Mouse (Mus musculus) gastrocnemius, postnatal 25 days (tissue): ENCODE data around the gene Notum. TPM values are rescaled to one million over a fixed set of nuclear protein-coding genes. Genes with fewer than 3 reads are reported as not detected.

Experiments used
- DNase-seq: peaks from one replicate; pipeline ENCODE4 v3.0.0; 2022
- total RNA-seq, 2 experiments: library from RNA; stranded (reverse); gene quantifications; 1 replicate in 1 of 2; 2 replicates in 1 of 2; pipeline ENCODE4 v1.2.3; 2021

Gene Notum
- total RNA-seq, 2 experiments from 2014 or later = 0.18 TPM; not detected in 1

DNA sequence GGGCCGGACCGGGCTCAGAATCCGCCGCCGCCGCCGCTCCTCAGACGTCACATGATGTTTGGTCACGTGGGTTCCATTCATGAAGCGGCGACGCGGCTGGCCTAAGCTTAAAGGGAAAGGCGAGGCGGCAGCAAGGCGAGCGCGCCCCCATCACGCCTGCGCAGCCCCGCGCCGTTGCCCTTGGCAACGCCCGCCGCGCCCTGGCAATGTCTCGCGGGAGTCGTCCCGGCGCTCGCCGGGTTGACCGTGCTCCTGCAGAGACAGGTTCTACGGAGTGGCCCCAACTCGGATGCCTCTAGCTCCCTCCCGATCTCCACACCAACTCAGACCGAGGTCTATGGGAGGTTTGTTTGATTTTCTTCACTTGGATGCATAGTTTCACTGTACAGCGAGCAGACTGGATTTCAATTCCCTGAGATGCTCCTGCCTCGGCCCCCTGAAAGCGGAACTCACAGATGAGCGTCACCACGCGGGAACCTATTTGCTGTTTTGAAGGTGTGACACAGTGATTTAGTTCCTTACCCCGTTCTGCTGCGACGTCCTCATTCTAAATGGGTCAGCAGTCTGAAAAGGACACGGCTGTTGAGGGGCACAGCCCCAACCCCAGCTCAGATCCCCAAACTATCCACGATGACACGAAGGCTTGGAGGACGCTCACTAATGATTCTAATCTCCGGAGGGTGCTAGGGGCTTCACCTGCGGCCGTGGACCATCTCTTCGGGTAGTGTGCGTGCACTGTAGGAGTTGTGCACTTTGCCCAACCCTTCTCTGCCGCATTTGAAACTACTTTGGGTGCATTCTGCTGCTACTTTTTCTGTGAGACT, 27.2 kb downstream of the Notum start, which contains the start of gene Mafg:
TSS of gene Mafg (minus strand) at position 81 of the 824 bp plus-strand sequence.
- peak; percentile 94 for DNase-seq

DNA sequence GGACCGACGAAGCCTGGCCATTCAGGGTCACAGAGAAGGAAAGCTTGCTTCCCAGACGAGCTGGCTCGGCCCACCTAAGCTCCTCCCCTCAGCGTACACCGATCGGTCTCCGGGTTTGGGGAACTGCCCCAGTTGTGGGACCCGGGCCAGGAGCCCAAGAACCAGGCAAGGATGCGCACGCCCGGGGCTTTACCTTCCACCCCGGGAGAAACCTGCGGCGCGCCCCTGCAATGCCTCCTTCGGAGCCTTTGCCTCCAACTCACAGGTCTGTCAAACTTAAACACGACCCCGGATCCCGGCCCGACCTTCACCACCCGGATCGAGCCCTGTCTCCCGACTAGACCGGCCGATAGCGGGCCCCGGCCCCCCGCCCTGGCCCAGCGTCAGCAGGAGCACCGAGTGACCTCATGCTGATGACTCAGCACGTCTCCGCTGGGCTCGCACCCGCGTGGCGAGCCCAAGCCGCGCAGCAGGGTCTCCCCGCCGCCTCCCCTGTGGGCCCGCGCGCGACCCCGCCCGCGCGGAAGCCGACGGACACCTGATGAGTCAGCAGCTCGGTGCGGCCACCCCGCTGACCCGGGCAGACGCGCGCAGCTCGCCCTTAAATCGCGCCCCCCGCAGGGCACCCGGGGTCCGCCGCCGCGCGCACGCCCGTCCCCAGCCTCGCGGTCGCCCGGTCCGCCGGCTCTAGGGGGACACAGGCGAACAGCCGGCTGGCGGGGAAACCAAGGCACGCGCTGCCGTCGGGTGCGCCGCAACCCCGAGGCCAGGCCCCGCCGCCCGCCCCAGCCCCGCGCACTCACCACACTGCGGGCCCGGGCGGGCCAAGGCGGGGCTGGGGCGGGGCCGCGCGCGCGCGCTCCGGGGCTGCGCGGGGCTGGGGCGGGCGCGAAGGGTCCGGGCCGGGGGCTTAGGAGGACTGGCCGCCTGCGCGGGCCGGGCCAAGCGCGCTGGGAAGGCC, 28.1 kb downstream of the Notum start:
- DNase-seq = peak; percentile 79

DNA sequence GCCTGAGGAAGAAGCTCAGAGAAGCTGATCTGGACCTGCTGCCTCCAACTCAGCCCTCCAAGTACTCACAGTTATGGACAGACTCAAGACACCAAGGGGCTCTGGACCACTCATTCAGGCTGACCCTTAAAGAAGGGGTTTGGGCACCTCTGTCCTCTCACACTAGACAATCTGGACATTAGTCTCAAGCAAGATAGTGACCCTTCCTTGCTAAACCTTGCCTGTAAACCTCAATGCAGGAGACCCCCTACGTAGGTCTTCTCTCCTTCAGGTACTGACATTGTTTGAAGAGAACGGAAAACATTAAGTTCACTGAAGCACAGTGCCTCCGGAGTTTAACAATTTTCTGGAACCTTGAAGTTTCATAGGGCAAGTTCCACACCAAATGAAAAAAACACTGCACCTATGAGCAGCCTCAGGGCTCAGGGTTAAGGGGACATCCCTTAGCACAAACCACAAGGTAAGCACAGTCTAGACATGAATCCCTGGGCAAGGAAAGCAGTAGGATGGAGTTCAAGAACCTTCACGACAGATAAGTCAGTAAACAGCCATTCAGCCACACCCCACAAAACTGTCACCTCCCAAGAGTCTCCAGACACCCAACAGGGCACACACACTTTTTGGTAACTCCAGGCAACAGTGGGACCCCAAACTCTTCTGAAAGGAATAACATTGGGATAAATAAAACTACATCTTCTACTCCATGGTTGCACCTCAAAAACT, 29.1 kb downstream of the Notum start:
- DNase-seq = no peak

DNA sequence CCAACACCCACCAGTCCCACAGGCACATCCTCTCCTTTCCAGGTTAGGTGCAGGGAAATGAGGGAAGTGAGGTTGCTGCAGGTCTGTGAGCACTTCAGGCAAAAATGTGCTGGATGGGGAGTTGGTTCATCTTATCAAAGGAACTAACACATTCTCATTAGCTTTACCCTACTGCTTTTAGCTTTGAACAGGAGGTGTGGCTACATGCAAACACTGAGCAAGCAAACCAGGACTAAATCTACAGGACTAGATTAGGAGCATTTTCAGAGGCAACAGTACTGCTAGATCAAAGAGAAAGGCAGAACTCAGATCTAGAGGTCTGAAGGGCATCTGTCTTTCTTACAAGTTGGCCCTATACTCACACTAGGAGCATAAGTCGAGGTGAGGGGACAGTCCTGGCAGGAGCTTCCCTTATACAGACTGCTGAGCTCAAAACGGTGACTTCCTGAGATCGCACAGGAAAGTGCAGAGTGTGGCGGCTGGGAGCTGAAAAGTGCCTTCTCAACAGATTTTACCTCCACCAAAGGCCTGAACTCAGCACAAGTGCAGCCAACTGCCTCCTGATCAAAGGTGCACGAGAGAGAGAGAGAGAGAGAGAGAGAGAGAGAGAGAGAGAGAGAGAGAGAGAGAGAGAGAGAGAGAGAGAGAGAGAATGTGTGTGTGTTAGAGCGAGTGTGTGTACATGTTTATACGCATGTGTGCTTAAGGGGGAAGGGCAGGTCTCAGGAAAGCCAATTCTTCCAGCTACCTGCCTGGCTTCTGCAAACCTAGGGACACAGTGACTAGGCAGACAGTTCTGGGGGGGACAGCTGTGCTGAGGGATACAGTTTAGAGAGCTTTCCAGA, 29.9 kb downstream of the Notum start:
- DNase-seq = no peak

DNA sequence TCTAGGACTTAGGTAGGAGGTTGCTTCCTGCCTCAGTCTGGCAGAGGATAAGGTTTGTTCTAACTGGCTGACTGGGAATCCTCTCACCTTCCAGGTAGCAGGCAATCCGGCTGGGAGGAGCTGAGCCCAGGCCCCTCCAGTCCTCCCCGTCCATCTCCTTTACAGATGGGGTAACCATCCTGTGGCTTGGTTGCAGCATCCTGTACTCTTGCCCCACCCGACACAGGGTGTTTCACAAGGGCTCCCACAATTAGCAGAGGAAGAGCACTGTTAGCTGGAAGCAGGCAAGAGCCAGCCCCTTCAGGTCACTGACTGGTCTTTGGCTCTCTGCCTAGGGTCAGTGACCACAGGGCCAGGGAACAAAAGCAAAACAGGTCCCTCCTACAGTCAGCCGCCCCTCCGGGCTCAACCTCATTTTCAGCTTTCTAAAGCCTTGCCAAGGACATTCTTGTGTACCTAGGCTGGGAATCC, 30.5 kb downstream of the Notum start:
- DNase-seq = no peak

DNA sequence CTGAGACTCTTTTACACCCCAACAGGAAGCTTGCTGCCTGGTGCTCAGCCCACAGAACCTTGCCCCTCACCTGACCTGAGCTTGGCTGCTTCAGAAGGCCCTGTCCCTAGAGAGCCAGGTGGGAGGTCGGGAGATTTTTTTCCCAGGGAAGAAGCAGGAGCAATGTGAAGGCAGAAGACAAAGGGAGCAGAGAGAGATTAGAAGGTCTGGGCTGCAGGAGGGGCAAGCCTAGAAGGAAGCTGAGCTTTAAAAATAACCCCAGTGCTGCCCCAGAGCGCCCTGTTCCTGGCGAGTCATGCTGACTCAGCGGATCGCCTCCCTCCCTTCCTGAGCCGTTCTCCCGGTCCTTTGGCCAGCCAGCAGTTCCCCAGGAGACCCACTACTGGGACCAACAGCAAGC, 31.1 kb downstream of the Notum start:
- DNase-seq = peak; percentile 72

DNA sequence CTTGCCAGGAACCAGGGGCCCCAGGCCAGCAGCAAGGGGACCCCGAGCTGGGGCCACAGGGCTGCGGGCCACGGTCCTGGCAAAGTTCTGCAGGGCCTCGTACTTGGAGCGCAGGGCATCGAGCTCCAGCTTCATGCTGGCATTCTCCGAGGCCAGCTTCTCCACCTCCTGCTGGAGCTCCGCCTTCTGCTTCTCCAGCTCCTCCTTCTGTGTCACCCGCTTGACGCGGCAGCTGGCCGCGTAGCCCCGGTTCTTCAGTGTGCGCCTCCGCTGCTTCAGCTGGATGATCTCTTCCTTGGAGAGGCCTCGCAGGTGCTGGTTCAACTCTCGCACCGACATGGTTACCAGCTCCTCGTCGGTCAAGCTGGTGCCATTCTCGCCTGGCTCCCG, 31.6 kb downstream of the Notum start:
- peak; percentile 56 for DNase-seq

DNA sequence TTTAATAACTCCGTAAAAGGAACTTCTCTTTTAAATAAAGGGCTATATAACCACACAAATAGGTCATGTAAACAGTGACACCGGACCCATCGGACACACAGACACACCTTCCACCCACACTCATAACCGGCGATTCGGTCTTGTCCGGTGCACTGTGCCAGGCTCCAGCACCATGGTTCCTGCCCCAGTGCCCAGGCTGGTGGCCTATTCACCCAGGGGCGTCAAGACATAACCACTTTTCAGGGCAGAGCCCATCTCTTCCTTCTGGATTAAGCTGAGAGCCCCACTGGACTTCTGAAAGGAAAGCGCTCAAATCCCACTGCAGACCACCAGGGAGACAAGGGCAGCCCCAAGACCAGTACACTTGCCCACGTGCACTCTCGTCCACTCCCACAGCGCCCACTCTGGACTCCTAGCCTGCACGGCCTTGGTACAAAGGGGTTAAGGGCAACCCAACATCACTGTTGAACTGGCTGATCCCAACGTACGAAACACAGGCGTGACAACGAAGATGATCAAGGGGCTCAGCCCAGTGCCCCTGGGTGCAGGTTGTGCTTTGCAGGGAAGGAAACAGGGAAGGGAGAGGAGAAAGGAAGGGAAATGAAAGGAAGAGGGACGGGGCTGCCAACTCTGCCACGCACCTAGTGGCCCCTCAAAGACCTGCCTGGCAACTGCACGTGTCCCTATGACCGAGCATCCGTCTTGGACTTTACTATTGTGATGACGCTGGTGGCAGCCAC, 32.2 kb downstream of the Notum start:
- peak; percentile 15 for DNase-seq

DNA sequence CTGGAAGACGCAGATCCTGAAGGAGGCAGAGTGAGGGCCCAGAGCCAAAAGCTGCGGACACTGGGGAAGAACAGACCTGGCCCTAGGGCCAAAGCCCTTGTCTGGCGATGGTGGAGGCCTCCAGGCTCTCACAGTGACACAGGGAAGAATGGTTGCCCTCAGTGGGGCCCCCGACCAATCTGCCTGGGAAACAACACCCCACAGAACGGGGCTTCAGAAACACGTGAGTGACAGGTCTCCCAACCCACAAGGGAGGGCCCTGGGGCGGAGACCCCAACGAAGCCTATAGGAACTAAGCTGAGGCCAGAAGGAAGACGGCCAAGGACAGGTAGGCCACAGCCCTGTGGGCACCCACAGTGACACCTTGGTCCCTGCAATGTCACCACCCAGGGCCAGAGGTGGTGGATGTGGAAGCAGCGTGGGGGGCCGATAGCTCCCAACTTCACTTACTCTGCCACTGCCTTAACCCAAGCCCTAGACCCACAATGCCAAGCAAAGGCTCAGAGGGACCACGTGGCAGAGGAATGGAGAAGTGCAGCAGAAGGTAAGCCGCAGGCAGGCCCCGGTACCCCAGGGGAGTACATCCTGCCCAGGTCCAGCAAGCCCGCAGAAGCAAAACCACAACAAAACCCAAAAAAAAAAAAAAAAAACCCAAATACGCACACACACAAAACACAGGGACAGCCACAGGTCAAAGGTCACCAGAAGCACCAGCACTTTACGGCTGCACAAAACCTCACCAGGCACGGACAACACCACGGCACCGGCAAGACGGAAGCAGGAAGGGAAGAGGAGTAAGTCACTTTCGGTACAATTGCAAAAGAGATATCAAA, 33.3 kb downstream of the Notum start:
- no peak for DNase-seq

DNA sequence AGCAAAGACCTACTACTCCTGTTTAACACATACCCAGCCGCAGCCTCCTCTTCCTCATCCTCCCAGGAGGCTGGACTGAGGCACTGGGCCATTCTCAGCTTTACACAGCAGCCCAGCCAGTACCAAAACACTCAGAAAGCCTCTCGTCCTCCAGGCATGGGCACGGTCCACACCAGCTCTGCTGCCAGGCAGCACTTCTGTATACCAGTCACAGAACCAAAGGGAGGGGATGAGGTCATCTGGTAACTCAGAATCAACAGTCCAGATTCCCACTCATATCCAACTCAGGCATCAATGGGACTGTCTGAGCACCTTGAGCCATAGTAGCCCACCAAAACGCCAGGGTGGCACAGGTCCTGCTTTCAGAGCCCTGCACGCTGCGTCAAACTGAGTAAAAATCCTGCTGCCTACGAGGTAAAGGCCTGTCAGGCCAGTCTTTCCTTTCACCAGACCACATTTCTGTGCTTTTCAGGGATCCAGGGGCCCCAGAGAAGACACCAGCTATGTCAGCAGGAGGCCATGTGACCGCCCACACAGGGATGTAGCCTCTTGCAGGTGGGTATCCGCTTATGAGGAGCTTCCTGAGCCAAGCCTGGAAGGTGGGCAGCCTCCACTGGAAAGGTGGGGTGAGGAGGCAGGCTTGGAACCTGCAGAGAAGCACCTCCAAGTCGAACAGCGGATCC, 34.0 kb downstream of the Notum start:
- DNase-seq = no peak

DNA sequence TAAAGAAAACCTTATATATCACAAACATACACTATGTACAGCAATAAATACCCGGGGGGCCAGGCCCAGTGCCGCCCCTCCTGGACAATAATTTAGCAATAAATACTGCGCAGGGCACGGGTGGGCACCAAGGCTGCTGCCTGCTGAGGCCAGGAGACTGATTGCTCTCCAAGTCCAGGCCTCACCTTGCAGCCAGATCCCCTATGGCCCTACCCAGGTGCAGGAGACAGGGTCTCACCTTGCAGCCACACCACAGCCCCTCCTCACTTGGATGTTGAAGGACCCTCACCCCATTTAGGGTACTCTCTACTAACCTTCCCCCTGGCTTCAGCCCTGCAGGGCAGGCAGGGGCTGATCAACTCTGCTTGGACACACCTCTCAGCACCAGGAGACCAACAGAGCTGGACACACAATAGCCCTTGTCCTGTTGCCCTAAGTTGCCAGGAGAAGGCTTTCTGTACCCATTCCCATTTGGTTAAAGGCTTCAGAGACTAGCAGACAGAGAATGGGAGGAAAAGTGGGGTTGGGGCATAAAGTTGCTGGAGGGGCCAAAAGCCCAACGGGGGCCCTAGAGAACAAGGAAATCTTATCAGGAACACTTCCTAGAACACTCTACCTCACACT, 35.7 kb downstream of the Notum start, which contains the start of gene Sirt7:
TSS of gene Sirt7 (minus strand) at position 89 of the 624 bp plus-strand sequence.
- no peak for DNase-seq

DNA sequence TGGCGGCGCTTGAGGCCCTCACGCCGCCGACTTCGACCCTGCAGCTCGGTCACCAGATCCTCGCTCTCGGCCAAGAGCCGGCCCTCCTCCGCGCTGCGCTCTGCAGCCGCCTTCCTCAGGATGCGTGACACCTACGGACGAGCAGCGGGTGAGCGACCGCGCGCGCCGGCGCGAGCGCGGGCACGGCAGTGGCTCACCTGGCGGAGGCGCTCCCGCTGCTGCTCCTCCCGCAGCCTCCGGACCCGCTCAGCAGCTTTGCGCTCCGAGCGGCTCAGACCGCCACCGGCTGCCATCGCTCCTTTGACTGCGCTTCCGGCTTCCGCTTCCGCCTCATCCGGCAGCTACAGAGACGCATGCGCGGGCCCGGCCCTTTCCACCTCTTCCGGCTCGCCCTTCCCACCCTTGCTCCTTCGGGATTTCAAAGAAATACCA, 36.3 kb downstream of the Notum start:
- DNase-seq = peak; percentile 82

DNA sequence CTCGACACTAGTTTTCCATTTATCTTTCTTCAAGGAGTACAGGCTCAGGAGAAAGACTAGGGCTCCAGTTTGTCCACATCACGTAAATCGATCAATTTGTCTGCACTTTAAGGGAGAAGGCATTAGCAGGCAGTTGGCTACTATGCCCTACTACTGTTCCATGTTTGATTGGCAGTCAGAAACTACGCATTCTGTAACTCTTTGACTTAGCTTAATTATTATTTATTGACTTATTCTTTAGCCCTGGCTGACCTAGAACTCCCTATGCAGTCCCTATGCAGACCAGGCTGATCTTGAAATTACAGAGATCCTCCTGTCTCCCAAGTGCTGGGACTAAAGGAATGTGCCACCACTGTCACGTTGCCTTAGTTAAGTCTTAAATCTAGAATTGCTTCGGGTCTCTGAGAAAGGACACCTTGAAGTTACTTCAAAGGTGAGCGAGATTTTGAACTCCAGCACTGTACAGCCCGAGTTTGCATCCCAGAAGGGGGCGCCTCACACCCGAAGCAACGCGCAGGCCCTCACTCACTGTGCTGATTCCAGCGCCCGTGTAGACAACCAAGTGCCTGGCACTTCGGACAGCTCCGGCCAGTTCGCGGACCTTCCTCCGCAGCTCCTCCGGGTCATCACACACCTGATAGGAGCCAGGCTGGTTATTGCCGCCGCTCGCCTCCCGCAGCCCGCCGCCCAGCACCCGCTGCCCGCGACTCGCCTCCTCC, 36.9 kb downstream of the Notum start:
- peak; percentile 63 for DNase-seq

DNA sequence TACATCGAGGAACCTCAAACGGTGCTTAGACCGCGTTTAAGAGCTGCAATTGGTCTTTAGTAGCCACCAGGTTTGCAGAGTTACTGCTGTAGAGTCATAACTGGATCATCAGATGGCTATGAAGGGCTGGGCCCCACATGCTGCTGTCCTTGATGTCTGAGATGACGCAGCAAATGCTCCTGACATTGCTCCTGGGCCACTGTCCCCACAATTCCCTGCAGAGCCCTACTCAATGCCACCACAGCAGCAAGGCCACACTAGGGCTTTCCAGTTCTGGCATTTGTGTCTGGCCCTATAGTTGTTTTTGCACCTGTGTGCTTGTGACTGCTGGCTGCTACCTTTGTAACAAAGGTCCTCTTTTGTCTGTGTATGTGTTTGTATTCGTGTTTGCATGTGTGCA, 38.2 kb downstream of the Notum start:
- no peak for DNase-seq

DNA sequence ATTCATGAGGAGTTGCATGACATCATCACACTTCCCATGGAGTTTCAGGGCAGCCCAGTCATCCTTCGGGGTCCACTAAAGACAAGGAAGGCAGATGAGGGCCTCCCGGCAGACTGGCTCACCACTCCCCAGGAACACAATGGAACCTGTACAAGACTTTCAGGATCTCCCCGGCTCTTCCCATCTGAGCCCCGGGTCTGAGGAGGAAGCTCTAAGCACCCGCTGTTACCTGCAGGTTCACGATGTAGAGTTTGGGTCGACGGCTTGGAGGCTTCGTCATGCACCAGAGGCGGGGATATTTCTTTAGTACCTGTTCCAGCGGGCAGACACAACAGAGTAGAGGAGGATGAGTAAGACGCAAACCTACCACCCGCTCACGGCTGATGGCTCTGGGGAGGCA, 40.8 kb downstream of the Notum start:
- no peak for DNase-seq

DNA sequence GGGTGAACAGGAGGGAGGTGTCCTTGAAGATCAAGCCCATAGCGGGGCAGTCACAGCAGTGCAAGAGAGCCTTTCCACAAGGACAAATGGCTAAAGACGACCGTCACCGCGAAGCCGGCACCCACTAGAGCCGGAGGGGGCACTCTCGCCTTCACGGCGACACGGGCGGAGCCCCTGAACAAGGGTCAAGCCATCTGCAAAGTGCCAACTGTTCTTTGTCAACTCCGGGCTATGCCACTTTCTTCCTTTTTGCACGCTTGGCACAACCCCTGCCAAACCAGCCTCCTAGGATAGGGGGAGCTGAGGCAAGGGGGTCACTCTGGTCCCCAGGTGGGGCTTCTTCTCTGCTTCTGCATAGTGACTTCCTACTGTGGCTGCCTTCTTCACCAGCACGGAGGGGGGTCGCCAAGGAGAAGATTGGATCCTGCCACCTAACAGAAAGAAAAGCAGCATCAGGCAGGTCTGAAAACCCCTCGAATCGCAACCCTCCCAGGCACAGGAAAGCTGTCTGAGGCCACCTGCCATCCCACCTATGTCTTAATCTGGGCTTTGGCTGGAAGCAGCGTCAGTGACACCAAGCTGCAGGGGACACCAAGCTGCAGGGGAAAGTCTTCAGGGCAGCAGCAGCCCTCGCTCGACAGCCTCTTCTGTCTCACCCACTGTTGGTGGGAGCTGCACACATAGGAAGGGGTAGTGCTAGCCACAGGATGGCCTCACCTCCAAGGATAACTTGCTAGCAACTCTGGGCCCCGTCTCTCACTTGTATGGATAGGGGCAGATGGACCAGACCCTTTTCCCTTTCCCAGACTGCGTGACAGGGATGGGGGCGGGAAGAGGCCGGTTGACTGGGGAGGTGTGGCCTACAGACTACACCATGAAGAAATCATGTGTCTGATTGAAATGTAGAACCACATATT, 42.1 kb downstream of the Notum start:
- DNase-seq = no peak
